Mouse (Mus musculus) brain, embryonic 18.5 days (tissue): ENCODE results near the gene Ctbp1.

Experiments used
- DNase-seq: peaks from one replicate; pipeline ENCODE4 v3.0.0-alpha.2; 2012; ENCODE audit warnings: low read depth, low spot score

Gene Ctbp1

GRCm38 (mm10) chr5:33208533-33209245, 66.1 kb downstream of the Ctbp1 start:
- DNase-seq = no peak

DNA sequence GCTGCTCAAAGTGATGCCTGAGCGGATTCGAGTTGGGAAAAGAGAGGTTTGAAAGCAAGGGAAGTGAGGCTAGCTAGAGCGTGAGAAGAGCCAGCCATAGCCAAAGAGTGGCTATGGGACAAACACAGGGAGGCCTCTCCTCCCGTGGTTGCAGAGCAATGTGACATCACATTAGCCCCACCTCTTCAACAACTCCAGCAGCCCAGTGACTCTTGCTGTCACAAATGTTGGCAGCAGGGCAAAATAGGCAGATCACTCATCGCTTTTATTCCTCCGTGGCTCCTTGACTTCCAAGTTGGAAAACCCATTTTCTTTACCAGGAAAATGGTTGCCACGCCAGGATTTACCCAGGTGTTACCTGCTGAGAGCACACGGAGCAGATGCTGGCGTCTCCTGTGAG, 67.7 kb downstream of the Ctbp1 start:
- DNase-seq = no peak

- DNase-seq = no peak
Observed at GRCm38 (mm10) chr5:33206328-33206727, 68.5 kb downstream of the Ctbp1 start.

DNA sequence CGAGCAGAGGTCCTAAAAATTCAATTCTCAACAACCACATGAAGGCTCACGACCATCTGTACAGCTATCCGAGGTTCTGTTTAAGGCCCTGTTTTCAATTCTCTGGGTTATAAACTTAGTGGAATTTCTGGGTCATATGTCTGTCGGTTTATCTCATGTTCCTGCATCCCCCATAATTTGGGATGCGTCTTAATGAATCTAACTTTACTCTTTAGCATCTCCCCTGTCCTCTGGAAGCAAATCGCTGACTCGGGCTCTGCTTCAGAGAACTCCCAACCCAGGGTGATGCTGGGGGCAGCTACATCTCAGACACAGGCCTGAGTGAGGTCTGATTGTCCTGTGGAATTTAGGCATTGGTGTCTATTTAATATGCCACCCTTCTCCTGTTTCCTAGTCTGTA, 70.5 kb downstream of the Ctbp1 start:
- DNase-seq = no peak

DNA sequence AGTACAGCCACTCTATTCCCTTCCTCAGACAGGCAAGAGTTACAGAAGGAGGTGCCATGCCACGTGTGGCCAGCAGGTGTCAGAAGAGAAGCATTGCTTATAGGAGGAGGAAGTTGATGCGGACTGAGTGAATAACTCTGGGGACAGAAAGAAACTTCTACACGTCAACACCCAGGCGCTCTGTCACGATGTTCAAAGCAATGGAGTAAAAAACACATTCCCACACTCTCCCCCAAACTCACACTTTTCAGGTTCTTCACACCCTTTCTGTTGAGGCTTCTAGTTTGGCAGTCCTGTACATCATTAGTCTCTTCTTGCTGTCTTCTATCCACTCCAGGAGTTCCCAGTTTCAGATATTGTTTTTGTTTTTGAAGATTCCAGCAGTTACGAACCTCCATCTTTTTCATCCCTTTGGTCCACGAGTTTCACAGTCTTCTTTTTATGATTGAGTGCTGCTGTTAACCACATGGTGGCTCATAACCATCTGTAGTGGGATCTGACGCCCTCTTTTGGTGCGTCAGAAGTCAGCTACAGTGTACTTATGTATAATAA, 71.0 kb downstream of the Ctbp1 start:
- DNase-seq = peak; percentile 50

GRCm38 (mm10) chr5:33203171-33203565, 71.6 kb downstream of the Ctbp1 start:
- DNase-seq = no peak

DNA sequence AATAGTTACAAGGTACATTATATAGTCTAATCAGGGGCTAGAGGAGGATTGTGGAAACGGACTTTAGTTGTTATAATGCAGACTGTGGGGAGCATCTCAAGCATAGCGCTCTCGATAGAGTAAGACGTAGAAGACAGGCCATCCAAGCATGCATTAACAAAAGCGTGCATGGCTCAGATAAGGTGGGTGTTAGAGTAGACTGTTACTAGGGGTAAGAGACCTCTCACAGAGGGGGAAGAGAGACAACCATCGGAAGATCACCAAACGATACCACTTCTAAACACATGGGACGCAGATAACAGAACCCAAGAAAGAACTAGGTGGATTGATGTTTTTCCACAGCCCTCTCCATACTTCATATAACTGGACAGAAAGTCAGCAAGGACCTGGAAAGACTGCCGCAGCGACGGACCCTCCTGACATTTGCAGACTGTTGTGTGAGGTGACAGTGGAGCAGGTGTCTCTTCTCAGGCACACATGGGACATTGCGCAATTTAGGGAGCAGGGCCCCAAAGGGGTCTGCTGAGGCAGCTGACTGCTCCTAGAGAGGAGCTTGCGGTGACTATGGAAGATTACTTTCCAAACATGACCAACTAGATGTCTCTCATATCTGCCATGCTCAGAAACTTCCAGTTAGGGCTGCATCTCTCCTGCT, 72.2 kb downstream of the Ctbp1 start:
- DNase-seq = no peak

DNA sequence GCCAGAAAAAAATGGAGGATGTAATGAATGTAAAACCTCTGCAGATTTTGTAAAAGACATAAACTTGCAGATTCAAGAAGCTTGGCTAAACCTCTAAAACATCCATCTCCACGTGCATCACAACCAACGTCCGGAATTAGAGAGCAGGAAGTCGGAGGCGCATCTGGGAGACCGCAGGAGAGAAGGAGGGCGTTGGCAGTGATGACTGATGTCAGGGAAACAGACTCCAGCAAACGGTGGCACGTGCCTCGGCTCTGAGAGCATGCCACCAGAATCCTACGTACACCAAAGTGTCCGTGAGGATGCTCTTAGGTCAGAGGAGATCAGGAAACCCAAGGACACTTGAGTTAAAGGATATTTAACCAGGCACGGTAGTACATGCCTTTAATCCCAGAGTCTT, 73.1 kb downstream of the Ctbp1 start:
- DNase-seq = no peak

- no peak for DNase-seq
Observed at GRCm38 (mm10) chr5:33200071-33200470, 74.7 kb downstream of the Ctbp1 start.
